Mouse (Mus musculus) intestine, postnatal 0 days (tissue): ENCODE results near the gene Tmem268. TPM values are rescaled to one million over a fixed set of nuclear protein-coding genes. Genes with fewer than 3 reads are reported as not detected.
A peak's percentile ranks its signal among the peaks of the same experiment; 100 is the strongest.

Experiments
- ATAC-seq: fragments of 200-750 bp; cut with Nextera tagmentation; 2 replicates; pipeline ENCODE4 v1.8.0; 2017; ENCODE audit warnings: mild to moderate bottlenecking, moderate TSS enrichment, moderate library complexity
- H3K27ac ChIP-seq: fragments of 300-500 bp; sonication (generic); 2 replicates; pipeline ENCODE4 v1.5.1; 2014; ENCODE audit warnings: mild to moderate bottlenecking, low read depth, low read length, moderate library complexity
- H3K27me3 ChIP-seq: fragments of 300-500 bp; sonication (generic); replicated peaks from 2 replicates; pipeline ENCODE4 v1.6.1; 2014; ENCODE audit warnings: low read length, mixed read lengths; ENCODE audit not compliant: control insufficient read depth, insufficient read depth
- H3K36me3 ChIP-seq: fragments of 300-500 bp; sonication (generic); 2 replicates; pipeline ENCODE4 v1.6.1; 2014; ENCODE audit warnings: mild to moderate bottlenecking, moderate library complexity; ENCODE audit not compliant: control insufficient read depth, insufficient read depth
- H3K4me1 ChIP-seq: fragments of 300-500 bp; sonication (generic); replicated peaks from 2 replicates; pipeline ENCODE4 v1.6.1; 2014; ENCODE audit warnings: antibody characterized with exemption, low read length, mixed read lengths; ENCODE audit not compliant: control insufficient read depth, insufficient read depth
- H3K4me2 ChIP-seq: fragments of 300-500 bp; sonication (generic); replicated peaks from 2 replicates; pipeline ENCODE4 v1.6.1; 2014; ENCODE audit warnings: low read depth, mild to moderate bottlenecking, moderate library complexity
- H3K4me3 ChIP-seq: fragments of 300-500 bp; sonication (generic); 2 replicates; pipeline ENCODE4 v1.5.1; 2014; ENCODE audit warnings: low read depth, low read length
- H3K9ac ChIP-seq: fragments of 300-500 bp; sonication (generic); 2 replicates; pipeline ENCODE4 v1.6.1; 2014; ENCODE audit warnings: mild to moderate bottlenecking, low read depth, low read length
- H3K9me3 ChIP-seq: fragments of 300-500 bp; sonication (generic); 2 replicates; pipeline ENCODE4 v1.6.1; 2016; ENCODE audit warnings: mixed run types; ENCODE audit not compliant: control insufficient read depth
- CTCF ChIP-seq: sonication (generic); IDR thresholded peaks from 2 replicates; pipeline ENCODE4 v1.5.1; 2016; ENCODE audit warnings: low read depth, mild to moderate bottlenecking, control low read depth, antibody characterized with exemption, moderate library complexity
- WGBS: fragments of 180-500 bp; shearing (Covaris S2); extraction: QIAGEN DNeasy Blood & Tissue Kit; methylation state at CpG from one replicate; pipeline ENCODE4 v1.1.7; 2014; 5-methylcytosine and 5-hydroxymethylcytosine counted together
- polyA plus RNA-seq: library from polyadenylated mRNA; unstranded; fragments of >200 nt; fragmentation: Nextera tagmentation; extraction: Ambion mirVana; gene quantifications from 2 replicates; pipeline ENCODE4 v1.2.1, GENCODE M21; 2015

Tmem268 gene
- polyA plus RNA-seq, 1 experiment from 2014 or later = 15.5 TPM

- ATAC-seq = no peak
- WGBS = 82% methylated on average over 7 of the region's 7 CpGs
- TF ChIP-seq CTCF = no peak
- no peak overlapping the region for H3K4me2 ChIP-seq
- H3K27me3 ChIP-seq = no peaks in the 10 kb centered on the region
- 0 out of 2 replicates have a peak, but pooled peaks cover 3% of the 10 kb centered on the region for H3K36me3 ChIP-seq
- H3K4me3 ChIP-seq = no peak overlapping the region
- H3K9me3 ChIP-seq = no peaks in the 10 kb centered on the region
- peaks cover 4% of the 10 kb centered on the region; the same call in 1 of the 2 replicates for H3K4me1 ChIP-seq
- no peak overlapping the region for H3K9ac ChIP-seq
- no peak overlapping the region for H3K27ac ChIP-seq
These were observed 31.4 kb downstream of the Tmem268 start for GRCm38 (mm10) chr4:63589987-63590386.

GRCm38 (mm10) chr4:63590538-63590937, 32.0 kb downstream of the Tmem268 start:
- Histone ChIP-seq H3K9ac (no peak overlapping the region), H3K36me3 (no peaks in the 10 kb centered on the region), H3K27ac (no peak overlapping the region), H3K9me3 (no peaks in the 10 kb centered on the region), H3K4me3 (no peak overlapping the region), H3K4me2 (no peak overlapping the region), H3K4me1 (peaks cover 9% of the 10 kb centered on the region; the same call in 1 of the 2 replicates), H3K27me3 (no peaks in the 10 kb centered on the region)
- TF ChIP-seq CTCF = no peak
- ATAC-seq = no peak
- WGBS = 74% methylated on average over 4 of the region's 4 CpGs

GRCm38 (mm10) chr4:63594459-63595110, 36.0 kb downstream of the Tmem268 start:
- H3K4me3 ChIP-seq = no peak overlapping the region
- WGBS = 53% methylated on average over 5 of the region's 5 CpGs
- H3K4me2 ChIP-seq = no peak overlapping the region
- no peak overlapping the region for H3K9ac ChIP-seq
- no peak for ATAC-seq
- H3K27ac ChIP-seq = no peak overlapping the region
- H3K9me3 ChIP-seq = no peaks in the 10 kb centered on the region
- peaks cover 9% of the 10 kb centered on the region; the same call in 1 of the 2 replicates for H3K4me1 ChIP-seq
- no peaks in the 10 kb centered on the region for H3K27me3 ChIP-seq
- H3K36me3 ChIP-seq = no peaks in the 10 kb centered on the region
- no peak for TF ChIP-seq CTCF

- H3K4me1 ChIP-seq = peaks cover 9% of the 10 kb centered on the region; the same call in 1 of the 2 replicates
- no peak overlapping the region for H3K9ac ChIP-seq
- peak; percentile 9; the same call in 1 of the 2 replicates for ATAC-seq
- no peaks in the 10 kb centered on the region for H3K27me3 ChIP-seq
- WGBS = 19% methylated on average over 10 of the region's 10 CpGs
- no peak overlapping the region for H3K4me2 ChIP-seq
- no peak overlapping the region for H3K27ac ChIP-seq
- no peak overlapping the region for H3K4me3 ChIP-seq
- H3K36me3 ChIP-seq = no peaks in the 10 kb centered on the region
- no peaks in the 10 kb centered on the region for H3K9me3 ChIP-seq
- TF ChIP-seq CTCF = no peak
These were observed 36.7 kb downstream of the Tmem268 start for GRCm38 (mm10) chr4:63595259-63595658.

- 0 out of 2 replicates have a peak overlapping the region, but pooled peaks have one; percentile 21 for H3K27ac ChIP-seq
- ATAC-seq = peak; percentile 78
- no peak for TF ChIP-seq CTCF
These were observed 37.4 kb downstream of the Tmem268 start for GRCm38 (mm10) chr4:63596010-63596409.

GRCm38 (mm10) chr4:63600786-63601185, 42.2 kb downstream of the Tmem268 start:
- H3K27ac ChIP-seq = 0 out of 2 replicates have a peak overlapping the region, but pooled peaks have one; percentile 2
- WGBS = 42% methylated on average over 6 of the region's 6 CpGs
- TF ChIP-seq CTCF = no peak
- no peak overlapping the region for H3K4me3 ChIP-seq
- ATAC-seq = peak; percentile 86
- H3K36me3 ChIP-seq = no peaks in the 10 kb centered on the region
- H3K4me1 ChIP-seq = no peaks in the 10 kb centered on the region; the same call in 1 of the 2 replicates
- no peaks in the 10 kb centered on the region for H3K9me3 ChIP-seq
- H3K9ac ChIP-seq = no peak overlapping the region
- H3K4me2 ChIP-seq = no peak overlapping the region
- no peaks in the 10 kb centered on the region for H3K27me3 ChIP-seq

More at GRCm38 (mm10) chr4:63596010-63596409, 37.4 kb downstream of the Tmem268 start:
- WGBS = 35% methylated on average over 4 of the region's 4 CpGs
- H3K9me3 ChIP-seq = no peaks in the 10 kb centered on the region
- H3K4me3 ChIP-seq = no peak overlapping the region
- H3K36me3 ChIP-seq = no peaks in the 10 kb centered on the region
- H3K9ac ChIP-seq = no peak overlapping the region
- 0 out of 2 replicates have a peak overlapping the region, but pooled peaks have one; percentile 6 for H3K4me2 ChIP-seq
- no peaks in the 10 kb centered on the region for H3K27me3 ChIP-seq
- H3K4me1 ChIP-seq = peaks cover 9% of the 10 kb centered on the region; the same call in 1 of the 2 replicates
